Mouse (Mus musculus): Measurements from ENCODE around the gene Gpr35. TPM values are rescaled to one million over a fixed set of nuclear protein-coding genes. Genes with fewer than 3 reads are reported as not detected.

Gpr35 gene
- total RNA-seq (2023): 19.9 and 20.6 TPM in 2 replicates

GRCm38 (mm10) chr1:92950607-92951006 is at the start of gene Gpr35:
Gpr35 (plus strand) TSS chr1:92950865.

GRCm38 (mm10) chr1:92902786-92903185 is 47.9 kb upstream of the Gpr35 start, which contains the start of gene Ankmy1:
Ankmy1 (minus strand) TSS chr1:92902906.

GRCm38 (mm10) chr1:92906779-92907631 is 43.7 kb upstream of the Gpr35 start, which contains the start of gene Dusp28:
Dusp28 (plus strand) TSS chr1:92906981.

GRCm38 (mm10) chr1:92910239-92910885 is 40.3 kb upstream of the Gpr35 start, which contains the start of gene Rnpepl1:
Rnpepl1 (plus strand) TSS chr1:92910783.

GRCm38 (mm10) chr1:92934182-92934827 is 16.4 kb upstream of the Gpr35 start, which contains the start of gene Capn10:
Capn10 (plus strand) TSS chr1:92934376.

GRCm38 (mm10) chr1:93006061-93006460 is 55.4 kb downstream of the Gpr35 start, which contains the start of gene Aqp12:
Aqp12 (plus strand) TSS chr1:93006334.

Other genes starting within 250 kb of the Gpr35 start
- 39.8 and 41.8 TPM in 2 replicates for gene Gpc1, start 119.2 kb upstream of the Gpr35 start, total RNA-seq (2023)
- not detected in 2 replicates for gene Ankmy1, start 48.0 kb upstream of the Gpr35 start, total RNA-seq (2023)
- gene Dusp28, start 43.9 kb upstream of the Gpr35 start, total RNA-seq (2023): 1.1 and 1.3 TPM in 2 replicates
- gene Rnpepl1, start 40.1 kb upstream of the Gpr35 start, total RNA-seq (2023): 64.1 and 106 TPM in 2 replicates
- gene Capn10, start 16.5 kb upstream of the Gpr35 start, total RNA-seq (2023): 23.9 and 26.6 TPM in 2 replicates
- not detected in 2 replicates for gene Aqp12, start 55.5 kb downstream of the Gpr35 start, total RNA-seq (2023)
- gene Kif1a, start 151.1 kb downstream of the Gpr35 start, total RNA-seq (2023): 0.54 and 2.0 TPM in 2 replicates
- gene Agxt, start 184.4 kb downstream of the Gpr35 start, total RNA-seq (2023): not detected in 2 replicates
- gene 2310007B03Rik, start 210.1 kb downstream of the Gpr35 start, total RNA-seq (2023): not detected in 2 replicates
- gene Crocc2, start 217.9 kb downstream of the Gpr35 start, total RNA-seq (2023): not detected in 2 replicates